Mouse (Mus musculus) NIH3T3 (cell line): Measurements from ENCODE around the gene Eif3i.

Experiments used
- DNase-seq: peaks from one replicate; pipeline ENCODE4 v3.0.0-alpha.2; 2012; ENCODE audit warnings: low read depth

Gene Eif3i

DNA sequence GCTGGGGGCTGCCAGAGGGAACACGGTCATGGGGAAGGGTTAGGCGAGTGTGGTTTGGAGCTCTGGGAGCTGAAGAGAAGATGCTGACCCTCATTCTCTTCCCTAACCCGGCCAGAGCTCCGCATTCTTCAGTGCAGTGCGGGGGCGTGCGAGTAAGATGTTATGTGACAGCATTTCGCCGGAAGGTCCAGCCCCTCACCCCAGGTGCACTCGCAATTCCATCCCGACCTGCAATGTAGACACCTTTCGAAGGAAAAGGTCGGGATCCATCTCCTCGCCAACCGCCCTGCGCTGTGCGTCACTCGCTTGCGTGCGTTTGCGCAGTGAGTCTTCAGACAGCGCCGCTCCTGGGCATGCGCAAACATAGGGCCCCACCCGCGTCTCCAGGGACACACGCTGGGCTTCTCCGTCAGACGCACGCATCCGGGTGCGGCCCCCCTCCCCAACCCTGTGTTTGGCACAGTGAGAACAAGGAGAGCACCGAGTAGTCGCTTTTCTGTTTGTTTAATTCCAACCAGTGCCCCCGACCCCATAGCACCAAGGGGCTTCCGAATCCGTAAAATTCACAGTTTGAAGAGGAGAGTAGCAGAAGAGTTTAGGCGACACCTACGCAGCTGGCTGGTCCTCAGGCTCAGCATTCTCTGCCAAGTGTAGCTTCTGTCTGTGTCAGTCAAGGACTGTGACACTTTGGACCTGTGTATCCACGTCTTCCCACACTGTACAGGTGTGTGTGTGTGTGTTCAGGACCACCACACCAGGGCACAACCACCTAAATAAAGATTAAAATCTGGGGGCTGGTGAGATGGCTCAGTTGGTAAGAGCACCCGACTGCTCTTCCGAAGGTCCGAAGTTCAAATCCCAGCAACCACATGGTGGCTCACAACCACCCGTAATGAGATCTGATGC is 18.6 kb upstream of the Eif3i start, which contains the start of gene Iqcc:
Iqcc (minus strand) TSS at position 314 of the 906 bp plus-strand sequence.
- peak; percentile 98 for DNase-seq

DNA sequence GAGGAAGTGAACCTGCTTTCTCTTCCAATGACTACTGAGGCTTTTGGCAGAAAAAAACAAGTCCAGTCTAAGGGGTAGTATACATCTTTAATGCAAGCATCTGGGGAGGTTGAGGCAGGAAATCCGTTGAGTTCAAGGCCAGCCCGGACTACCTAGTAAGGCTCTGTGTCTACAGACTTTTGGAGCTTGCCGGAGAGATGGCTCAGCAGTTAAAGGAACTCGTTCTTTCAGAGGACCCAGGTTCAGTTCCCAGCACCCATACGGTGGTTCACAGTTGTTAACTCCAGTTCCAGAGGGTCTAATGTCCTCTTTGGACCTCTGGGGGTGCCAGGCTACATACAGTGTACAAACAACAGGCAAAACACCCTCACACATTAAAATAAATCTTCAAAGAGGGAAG is 17.6 kb upstream of the Eif3i start:
- DNase-seq = no peak

DNA sequence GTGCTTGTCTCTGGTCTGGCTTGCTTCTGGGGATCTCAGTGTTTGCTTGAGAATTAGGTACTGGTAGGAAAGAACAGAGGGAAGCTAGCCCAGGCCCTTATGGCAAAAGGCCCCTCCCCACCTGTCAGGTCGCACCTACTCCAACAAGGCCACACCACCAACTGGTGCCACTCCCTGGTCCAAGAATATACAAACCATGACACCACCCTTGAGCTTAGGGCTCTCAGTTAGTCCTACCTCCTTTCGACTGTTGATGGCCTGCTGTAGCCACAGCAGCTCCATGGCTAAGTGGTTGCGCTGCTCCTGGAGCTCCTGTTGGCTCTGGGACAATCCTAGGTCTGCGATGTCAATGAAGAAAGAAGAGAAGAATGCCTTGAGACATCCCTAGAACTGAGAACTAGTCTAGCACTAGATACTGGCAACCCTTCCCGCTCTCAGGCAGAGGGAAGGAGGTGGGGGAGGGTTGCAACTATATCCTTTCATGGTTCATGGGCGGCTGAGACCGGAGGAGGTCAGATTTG is 16.7 kb upstream of the Eif3i start:
- DNase-seq = no peak

DNA sequence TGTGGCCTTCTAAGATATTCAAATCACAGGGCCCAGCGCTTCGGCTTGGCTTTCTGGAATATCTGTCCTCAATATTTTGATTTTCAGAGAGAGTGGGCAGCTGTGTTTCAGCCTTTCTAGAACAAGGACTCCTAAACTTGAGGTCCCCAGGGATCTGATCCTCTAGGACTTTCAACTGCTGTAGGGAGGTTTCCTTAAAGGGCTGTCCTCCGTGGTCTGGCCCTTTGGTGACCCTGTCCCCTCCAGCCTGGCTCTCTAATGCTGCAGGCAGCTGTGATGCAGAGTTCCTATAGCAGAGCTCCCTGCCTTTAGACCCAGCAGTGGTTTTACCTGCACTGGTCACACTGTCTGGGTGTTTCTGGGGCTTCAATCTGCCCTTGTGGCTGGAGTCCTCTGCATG is 16.2 kb upstream of the Eif3i start:
- DNase-seq = no peak

DNA sequence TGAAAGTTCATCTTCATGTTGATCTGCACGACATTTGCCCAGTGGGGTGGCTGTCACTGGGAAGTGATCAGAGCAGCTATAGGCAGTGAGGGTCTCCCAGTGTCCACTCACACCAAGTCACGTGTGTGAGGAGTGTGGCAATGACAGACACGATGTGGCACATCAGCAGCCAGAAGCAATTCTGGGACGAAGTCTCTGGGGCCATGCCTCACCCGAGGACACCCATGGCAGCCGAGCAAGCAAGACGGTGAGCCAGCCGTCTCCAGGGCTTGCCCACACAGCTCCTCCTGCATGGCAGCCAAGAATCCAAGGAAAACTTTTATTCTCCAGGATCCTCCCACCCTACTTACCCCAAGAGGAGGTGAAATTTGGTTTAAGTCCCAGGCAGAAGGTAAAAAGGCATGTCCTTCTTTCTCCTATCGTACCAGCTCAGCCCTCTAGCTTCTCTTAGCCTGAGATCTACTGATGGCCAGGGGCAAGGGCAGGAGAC is 15.4 kb upstream of the Eif3i start:
- DNase-seq = no peak

DNA sequence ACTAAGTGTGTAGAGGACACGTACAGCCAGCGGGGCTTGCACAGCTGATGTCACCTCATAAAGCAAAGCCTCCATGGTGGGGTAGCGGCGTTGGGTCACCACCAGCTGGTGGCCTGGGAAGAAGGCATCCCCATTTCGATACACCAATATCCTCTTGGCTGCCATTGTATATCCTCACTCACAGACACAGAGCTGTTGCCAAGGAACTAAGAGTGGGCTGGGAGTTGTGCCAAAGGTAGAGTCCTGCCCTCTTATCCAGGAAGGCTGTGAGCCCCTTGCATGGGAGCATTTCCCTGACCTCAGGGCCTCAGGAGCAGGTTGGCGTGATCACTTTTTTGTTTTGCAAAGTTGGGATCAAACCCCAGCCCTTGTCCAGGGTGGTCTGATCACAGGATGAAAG is 13.6 kb upstream of the Eif3i start, which contains the start of gene Dcdc2b:
Dcdc2b (minus strand) TSS at position 165 of the 400 bp plus-strand sequence.
- peak; percentile 31 for DNase-seq

DNA sequence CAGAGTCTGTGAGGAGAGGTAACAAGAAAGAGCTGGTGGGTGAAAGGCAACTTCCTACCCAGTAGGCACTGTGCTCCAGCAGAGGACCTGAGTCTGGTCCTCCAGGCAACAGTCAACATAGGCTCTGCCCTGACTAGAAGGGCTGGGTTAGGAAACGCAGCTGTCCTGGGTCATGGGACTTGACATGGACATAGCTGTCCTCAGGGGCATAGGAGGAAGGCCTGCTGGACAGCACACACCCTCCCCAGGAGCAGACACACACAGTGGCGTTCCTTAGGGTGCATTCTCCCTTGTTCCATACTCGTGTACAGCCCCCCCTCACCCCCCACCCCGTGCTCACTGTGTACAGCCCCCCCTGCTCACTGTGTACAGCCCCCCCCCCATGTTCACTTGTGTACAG is 10.0 kb upstream of the Eif3i start:
- no peak for DNase-seq

DNA sequence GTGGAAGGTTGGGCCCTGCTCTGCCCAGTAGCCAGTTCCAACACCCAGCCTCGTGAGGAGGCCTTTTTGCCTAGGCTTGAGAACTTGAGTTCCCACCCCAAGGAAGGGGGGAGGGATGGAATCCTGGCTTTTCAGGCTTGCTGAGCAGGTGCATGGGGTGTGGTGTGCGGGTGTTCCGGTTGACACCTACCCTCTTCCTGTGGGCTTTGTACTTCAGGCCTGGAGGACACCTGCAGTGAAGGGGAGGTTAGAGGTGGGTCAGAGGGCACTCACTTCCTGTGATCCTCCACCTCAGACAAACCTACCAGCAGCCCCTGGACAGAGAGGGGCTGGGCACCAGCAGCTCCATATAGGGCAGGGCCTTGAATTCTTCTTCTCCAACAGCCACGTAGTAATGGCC is 9.6 kb upstream of the Eif3i start:
- DNase-seq = no peak

DNA sequence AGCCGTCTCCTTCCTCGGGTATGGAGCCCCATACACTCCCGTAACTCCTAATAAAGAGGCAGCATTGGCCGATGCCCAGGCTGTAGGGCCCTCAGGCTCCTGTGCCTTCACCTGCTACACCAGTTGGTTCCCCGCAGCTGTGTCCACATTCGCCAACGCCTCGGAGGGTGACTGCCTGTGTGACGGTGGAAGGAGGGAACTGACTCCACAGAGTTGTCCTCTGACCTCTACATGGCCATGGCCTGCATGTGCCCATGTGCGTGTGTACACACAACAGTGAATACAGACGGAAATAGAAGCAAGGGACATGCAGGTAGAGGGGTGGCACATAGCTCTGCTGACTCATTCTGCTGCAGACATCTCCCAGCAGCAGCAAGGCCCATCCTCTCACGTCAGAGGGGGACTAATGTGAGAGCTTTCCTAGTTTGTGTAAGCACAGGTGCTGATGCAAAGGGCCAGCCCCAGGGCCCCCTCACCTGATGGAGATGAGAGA is 8.7 kb upstream of the Eif3i start:
- DNase-seq = no peak

DNA sequence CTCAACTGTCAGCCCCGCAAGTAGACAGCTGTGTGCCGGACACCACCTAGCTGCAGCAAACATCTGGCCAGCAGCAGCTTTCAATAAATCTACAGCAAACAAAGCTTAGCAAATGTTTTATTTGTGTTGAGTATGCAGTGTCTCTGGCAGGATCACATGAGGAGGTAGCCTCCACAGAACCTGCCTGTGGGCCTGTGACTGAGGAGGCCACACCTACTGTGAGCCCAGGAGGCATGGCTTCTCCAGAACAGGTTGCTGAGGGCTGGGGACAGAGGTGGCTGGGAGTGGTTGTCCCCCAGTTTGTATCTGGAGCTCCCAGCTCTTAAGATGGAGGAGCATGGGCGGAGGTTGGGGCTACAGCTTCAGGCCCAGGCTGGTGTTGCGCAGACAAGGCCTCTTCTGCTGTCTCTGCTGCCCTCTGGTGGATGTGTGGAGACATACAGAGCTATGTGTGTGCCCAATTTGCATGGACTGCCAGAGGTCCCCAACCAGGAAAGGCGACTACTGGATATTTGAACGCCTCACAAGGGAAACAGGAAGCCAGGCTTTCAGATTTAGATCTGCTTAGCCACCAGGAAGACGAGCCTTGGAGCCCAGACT is 8.1 kb upstream of the Eif3i start:
- DNase-seq = peak; percentile 95

DNA sequence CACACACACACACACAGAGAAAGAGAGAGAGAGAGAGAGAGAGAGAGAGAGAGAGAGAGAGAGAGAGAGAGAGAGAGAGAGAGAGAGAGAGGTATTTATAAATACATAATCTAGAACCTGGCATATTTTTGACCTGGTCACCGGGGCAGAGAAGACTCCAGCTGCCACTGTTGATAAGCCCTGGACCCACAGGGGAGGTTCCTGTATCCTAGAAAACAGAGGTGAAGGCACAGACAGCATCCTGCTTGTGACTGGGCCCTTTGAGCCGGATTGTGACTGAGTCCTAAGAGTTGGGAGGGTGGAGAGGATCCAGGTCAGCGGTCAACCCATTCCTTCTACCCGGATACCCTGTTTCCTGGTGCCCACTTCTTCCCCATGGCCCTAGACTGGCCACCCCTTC is 11.6 kb downstream of the Eif3i start:
- DNase-seq = no peak

DNA sequence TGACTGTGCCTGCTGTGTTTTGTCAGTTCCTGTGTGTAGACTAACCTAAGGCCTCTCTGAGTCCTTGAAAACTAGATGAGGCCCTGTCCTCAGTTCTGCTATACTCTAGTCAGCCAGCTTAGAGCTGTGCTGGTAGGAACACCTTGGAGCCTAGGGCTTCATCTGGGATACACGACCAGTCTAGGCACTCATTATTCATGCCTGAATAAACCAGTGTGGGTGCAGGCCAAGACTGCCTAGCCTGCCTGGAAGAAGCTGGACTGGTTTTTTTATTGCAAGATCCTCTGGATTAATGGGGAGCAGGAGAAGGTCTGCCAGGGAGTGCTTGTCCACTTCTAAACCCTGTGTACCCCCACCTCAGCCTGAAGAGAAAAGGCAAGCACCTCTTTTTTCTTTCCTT is 13.5 kb downstream of the Eif3i start:
- DNase-seq = no peak

DNA sequence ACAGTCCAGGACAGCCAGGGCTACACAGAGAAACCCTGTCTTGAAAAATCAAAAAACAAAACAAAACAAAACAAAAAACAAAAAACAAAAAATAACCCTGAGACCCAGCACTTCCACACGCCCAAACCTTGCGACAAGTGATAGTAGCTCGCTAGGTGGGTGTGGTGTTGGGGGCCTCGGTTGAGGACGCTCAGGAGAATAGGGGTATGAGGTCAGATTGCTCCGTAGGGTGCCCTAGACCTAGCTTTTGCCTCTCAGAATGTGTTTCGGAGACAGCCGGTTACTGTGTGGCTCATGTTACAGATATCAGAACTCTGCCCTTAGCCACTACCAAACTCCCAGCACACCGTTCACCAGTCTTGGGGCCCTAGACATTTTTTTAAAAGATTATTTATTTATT is 14.7 kb downstream of the Eif3i start:
- DNase-seq = no peak

DNA sequence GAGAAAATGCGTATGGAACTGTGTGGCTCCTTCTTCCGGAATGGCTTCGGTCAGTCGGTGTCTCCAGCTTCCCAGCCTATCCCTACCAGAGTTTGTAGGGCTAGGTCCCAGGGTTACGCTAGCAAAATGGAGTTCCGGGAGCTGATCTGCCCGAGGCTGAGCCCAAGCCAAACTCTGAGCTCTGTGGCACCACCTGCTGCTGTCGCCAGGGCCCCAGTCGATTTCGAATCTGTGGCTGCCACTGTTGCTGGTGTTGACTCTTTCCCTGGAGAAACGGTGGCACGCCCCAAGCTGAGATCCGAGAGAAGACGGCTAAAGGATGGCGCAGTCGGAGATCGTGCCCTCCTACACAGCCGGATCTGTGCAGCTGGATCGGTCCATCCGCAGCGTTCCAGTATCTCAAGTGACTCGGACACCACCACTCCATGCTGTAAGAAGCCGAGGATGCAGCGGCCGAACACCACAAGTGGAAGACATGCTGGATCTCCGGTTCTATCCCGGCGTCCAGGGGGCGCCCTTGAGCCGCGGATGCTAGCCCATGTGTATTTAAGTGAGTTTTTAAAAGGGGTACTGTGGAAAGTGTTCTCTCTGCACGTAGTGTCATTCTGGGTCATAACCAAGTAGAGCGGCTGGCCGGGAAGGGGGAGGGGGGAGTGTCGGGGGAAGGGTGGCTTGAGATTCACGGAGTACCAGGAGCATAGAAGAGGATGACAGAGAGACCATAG is 15.4 kb downstream of the Eif3i start:
- DNase-seq = peak; percentile 82

DNA sequence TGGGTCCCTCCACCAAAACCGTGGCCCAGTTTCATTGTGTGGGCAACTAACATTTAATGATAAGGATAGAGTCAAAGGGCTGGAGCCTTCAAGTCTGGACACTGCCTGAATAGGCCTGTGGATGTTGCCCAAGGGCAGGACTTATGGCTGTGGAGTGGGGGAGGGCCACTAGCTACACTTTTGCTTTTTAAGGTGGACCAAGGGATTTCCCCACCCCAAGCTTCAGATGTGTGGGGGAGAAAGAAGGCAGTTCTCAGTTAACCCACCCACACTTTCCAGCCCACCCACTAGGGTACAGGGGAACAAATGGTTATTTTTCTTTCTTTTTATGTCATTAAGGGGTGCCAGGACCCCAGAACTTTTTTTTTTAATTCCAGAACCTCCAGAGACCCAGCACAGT is 16.1 kb downstream of the Eif3i start:
- no peak for DNase-seq

DNA sequence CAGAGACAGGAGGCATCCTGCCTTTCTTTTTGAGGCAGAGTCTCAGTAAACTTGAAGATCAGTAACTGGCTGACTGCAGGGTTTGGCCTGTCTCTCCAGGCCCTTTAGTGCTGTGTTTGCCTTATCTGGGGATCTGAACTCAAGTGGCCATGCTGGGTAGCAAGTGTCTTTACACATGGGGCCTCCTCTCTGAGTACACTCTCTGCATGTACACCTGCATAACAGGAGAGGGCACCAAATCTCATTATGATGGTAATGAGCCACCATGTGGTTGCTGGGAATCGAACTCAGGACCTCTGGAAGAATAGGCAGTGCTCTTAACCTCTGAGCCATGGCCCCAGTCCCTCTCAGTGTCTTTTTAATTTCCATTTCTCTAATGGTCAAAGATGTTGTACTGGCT is 18.2 kb downstream of the Eif3i start:
- no peak for DNase-seq

DNA sequence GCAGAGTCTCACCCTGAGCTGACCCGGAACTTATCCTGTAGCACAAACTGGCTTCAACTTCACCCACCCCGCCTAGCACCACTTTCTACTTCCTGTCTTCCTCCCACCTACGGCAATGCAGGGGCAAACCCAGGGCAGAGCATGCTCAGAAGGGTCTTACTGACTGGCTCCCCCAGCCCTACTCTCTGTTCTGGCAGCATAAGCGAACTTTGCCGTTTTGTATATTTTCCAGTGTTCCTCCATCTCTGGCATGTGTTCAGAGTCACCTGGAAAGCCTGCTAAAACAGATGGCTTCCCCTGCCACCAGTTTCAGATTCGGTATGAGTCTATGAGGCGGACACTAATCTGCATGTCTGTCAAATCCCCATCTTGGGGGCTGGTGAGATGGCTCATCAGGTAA is 20.1 kb downstream of the Eif3i start:
- DNase-seq = no peak

DNA sequence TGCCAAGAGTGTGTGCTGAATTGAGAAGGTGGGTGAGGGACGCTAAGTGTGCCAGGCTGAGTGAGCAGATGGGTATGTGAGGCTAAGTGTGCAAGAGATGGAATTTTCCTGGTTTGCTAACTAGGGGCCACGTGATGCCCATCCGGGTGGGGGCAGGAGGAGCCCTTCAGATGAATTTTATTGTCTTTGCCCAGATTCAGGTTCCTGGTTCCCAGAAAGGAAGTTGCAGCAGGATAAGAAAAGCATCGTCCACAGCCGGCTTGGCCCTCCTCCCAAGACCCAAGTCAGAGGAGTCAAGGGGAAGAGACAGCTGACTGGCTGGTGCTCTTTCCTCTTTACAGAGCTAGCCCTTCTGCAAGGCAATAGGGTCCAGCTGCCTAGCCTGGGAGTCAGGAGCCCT is 22.0 kb downstream of the Eif3i start, which contains the start of gene Fam167b:
Fam167b (minus strand) TSS at position 84 of the 400 bp plus-strand sequence.
- DNase-seq = no peak

DNA sequence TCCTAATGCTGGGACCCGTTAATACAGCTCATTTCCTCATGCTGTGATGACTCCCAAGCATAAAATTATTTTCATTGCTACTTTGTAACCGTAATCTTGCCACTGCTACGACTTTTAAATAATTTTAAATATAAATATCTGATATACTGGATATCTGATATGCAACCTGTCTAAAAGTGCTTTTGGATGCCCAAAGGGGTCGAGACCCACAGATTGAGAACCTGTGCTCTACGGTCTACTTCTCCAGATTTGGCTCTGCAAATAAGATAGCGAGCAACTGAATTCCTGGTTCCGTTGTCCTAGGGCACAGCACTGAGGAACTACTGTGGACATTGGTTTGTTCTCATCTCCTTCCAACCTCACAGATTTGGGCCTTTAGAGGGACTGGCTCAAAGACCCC is 22.8 kb downstream of the Eif3i start:
- no peak for DNase-seq

DNA sequence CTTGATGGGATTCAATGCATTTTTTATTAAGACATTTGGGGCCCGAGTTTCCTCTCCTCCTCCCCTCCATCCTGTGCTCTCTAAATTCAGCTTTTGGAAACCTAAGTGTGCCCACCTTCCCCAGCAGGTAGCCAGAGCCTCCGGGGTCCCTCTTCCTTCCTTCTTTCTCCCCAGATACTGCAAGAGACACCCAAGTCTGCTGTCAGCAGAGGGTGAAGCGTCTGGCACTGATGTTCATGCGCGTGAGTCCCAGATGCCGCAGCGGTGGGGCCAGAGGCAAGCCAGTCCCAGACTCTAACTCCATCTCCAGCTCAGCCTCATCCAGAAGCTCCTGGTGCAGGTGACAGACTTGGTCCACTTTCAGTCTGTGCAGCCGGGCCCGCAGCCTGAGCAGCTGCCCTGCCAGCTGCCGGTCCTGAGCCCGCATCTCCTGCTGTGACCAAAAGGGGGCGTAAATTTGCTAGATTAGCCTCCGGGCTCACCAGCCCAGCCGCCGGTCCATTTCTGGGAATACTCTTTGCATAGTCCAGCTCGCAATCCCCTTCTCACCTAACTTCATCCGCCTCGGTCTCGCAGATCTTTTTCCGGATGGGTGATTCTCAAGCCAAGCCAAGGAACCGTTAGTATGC is 23.5 kb downstream of the Eif3i start:
- DNase-seq = peak; percentile 70

DNA sequence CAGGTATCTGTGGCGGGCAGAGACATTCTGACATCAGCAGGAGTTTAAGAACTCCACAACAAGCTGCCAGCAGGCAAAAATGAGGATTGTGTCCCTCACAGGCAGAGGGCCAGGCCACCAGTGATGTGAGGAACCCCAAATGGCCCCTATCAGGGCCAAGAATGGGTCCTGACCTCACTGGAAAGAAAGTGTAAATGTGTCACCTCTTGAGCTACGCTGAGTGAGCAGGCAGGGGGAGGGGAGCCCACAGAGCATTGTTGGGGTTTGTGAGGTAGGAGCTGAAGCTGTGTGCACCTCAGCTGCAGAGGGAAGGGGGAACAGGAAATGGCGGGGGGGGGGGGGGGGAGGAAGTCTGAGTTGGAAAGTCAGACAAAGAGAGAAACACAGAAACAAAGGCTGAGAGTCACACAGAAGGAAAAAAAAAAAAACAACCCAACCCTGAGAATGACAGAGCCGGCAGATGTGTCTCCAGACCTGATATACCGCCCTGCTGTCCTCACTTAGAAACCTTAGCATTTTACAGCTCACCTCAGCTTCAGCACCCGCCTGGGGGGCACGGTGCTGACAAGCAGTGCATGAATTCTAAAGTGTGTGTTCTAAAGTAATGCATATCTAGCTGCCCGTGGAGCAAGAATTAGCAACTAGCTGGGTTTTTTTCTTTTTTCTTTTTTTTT is 25.1 kb downstream of the Eif3i start:
- DNase-seq = no peak
